Mouse (Mus musculus): ENCODE measurements around the gene AC124502.3. TPM values are rescaled to one million over a fixed set of nuclear protein-coding genes. Genes with fewer than 3 reads are reported as not detected.

Gene AC124502.3
- polyA plus RNA-seq, 1 experiment from 2014 or later = 4.0 TPM

DNA sequence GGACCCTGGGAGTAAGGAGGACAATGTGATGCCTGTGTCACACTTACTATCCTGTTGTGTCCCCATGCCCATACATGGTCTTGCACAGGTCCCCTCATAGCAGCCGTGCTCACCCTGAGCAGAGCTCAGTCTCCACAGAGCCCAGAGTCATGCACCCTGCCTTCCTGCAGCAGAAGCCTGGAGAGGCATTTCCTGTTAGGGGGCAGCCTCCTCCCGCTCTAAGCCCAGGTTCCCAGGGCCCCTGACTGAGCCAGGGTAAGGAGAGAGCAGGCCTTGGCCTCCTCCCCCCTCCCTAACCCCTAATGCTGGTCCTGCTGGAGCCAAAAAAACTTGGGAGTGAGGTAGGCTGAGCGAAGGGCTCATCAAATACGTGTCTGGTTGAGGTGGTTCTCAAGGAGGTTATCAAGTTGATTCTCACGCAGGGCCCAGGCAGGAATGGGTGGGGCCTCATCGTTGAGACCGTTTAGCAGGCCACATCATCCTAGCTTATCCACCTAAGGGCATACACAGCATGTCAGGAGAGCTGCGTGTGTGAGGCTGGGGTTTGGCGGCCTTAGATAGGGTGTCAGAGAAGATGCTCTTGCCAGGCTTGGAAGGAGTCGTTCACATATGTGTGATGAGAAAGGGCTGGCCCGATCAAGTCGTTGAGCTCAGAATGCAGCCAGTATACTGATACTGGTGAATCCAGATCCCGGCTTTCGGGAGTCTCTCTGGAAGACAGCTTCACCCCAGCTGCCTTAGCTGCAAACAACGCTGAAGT is 28.5 kb downstream of the AC124502.3 start:
- WGBS = 15% methylated on average over 15 of the region's 15 CpGs
- Histone ChIP-seq H3K9me3 (replicated peaks) (no peaks in the 10 kb centered on the region), H3K36me3 (no peaks in the 10 kb centered on the region), H3K27ac (peak overlapping the region; percentile 6; the same call in 1 of the 2 replicates), H3K4me2 (replicated peaks) (peak overlapping the region; percentile 85), H3K9ac (peak overlapping the region; percentile 47), H3K4me3 (peak overlapping the region; percentile 37), H3K27me3 (peaks cover 37% of the 10 kb centered on the region), H3K4me1 (peaks cover 56% of the 10 kb centered on the region)
- ATAC-seq (ENCODE audit: low FRiP score) = no peak

- H3K27ac ChIP-seq = peak within 1 kb of the TSS; percentile 36; the same call in 1 of the 2 replicates
- WGBS = 1% methylated on average over 55 of the region's 56 CpGs
- peak within 1 kb of the TSS; percentile 37 for H3K4me3 ChIP-seq
- peak within 1 kb of the TSS; percentile 47 for H3K9ac ChIP-seq
- peaks cover 37% of the 10 kb centered on the region for H3K27me3 ChIP-seq
- peaks cover 62% of the 10 kb centered on the region for H3K4me1 ChIP-seq
- H3K4me2 ChIP-seq (replicated peaks) = peak within 1 kb of the TSS; percentile 85
- no peaks in the 10 kb centered on the region for H3K9me3 ChIP-seq (replicated peaks)
- 0 out of 2 replicates have a peak, but pooled peaks have one; percentile 3 for ATAC-seq (ENCODE audit: low FRiP score)
- no peaks in the 10 kb centered on the region for H3K36me3 ChIP-seq
Observed at GRCm38 (mm10) chr19:5067867-5068569, 29.3 kb downstream of the AC124502.3 start, which contains the start of gene Cd248. Cd248 (plus strand) TSS chr19:5068078.

DNA sequence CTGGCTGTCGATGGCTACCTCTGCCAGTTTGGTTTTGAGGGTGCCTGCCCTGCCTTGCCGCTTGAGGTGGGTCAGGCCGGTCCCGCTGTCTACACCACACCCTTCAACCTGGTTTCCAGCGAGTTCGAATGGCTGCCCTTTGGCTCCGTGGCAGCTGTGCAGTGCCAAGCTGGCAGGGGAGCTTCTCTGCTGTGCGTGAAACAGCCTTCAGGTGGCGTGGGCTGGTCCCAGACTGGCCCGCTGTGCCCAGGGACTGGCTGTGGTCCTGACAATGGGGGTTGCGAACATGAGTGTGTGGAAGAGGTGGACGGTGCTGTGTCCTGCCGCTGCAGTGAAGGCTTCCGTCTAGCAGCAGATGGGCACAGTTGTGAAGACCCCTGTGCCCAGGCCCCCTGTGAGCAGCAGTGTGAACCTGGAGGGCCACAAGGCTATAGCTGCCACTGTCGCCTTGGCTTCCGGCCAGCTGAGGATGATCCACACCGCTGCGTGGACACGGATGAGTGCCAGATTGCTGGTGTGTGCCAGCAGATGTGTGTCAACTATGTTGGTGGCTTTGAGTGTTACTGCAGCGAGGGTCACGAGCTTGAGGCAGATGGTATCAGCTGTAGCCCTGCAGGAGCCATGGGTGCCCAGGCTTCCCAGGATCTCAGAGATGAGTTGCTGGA is 30.0 kb downstream of the AC124502.3 start:
- Histone ChIP-seq H3K9ac (peak overlapping the region; percentile 47), H3K4me2 (replicated peaks) (peak overlapping the region; percentile 85), H3K36me3 (no peaks in the 10 kb centered on the region), H3K4me3 (peak overlapping the region; percentile 37), H3K9me3 (replicated peaks) (no peaks in the 10 kb centered on the region), H3K27me3 (peaks cover 38% of the 10 kb centered on the region), H3K4me1 (peaks cover 62% of the 10 kb centered on the region), H3K27ac (no peak overlapping the region)
- 35% methylated on average over 21 of the region's 21 CpGs for WGBS
- ATAC-seq (ENCODE audit: low FRiP score) = no peak

DNA sequence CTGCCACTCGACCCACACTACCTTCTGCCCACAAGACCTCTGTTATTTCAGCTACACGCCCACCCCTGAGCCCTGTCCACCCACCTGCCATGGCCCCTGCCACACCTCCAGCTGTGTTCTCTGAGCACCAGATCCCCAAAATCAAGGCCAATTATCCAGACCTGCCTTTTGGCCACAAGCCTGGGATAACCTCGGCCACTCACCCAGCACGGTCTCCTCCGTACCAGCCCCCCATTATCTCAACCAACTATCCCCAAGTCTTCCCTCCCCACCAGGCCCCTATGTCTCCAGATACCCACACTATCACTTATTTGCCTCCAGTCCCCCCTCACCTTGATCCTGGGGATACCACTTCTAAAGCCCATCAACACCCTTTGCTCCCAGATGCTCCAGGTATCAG is 30.8 kb downstream of the AC124502.3 start:
- no peak for ATAC-seq (ENCODE audit: low FRiP score)
- Histone ChIP-seq H3K9me3 (replicated peaks) (no peaks in the 10 kb centered on the region), H3K36me3 (no peaks in the 10 kb centered on the region), H3K27me3 (peaks cover 46% of the 10 kb centered on the region), H3K4me3 (0 out of 2 replicates have a peak overlapping the region, but pooled peaks have one; percentile 37), H3K27ac (no peak overlapping the region), H3K4me1 (peaks cover 62% of the 10 kb centered on the region), H3K4me2 (replicated peaks) (peak overlapping the region; percentile 85), H3K9ac (0 out of 2 replicates have a peak overlapping the region, but pooled peaks have one; percentile 32)
- 72% methylated on average over 5 of the region's 5 CpGs for WGBS

DNA sequence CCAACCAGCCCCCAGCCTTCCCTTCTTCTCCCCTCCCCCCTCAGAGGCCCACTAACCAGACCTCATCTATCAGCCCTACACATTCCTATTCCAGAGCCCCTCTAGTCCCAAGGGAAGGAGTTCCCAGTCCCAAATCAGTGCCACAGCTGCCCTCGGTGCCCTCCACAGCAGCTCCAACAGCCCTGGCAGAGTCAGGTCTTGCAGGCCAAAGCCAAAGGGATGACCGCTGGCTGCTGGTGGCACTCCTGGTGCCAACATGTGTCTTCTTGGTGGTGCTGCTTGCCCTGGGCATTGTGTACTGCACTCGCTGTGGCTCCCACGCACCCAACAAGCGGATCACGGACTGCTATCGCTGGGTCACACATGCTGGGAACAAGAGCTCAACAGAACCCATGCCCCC is 31.3 kb downstream of the AC124502.3 start:
- no peaks in the 10 kb centered on the region for H3K36me3 ChIP-seq
- no peaks in the 10 kb centered on the region for H3K9me3 ChIP-seq (replicated peaks)
- peak overlapping the region; percentile 85 for H3K4me2 ChIP-seq (replicated peaks)
- peak overlapping the region; percentile 7; the same call in 1 of the 2 replicates for H3K4me3 ChIP-seq
- H3K9ac ChIP-seq = peak overlapping the region; percentile 32; the same call in 1 of the 2 replicates
- H3K27me3 ChIP-seq = peaks cover 49% of the 10 kb centered on the region
- 0 out of 2 replicates have a peak overlapping the region, but pooled peaks have one; percentile 17 for H3K27ac ChIP-seq
- 79% methylated on average over 7 of the region's 7 CpGs for WGBS
- no peak for ATAC-seq (ENCODE audit: low FRiP score)
- peaks cover 61% of the 10 kb centered on the region for H3K4me1 ChIP-seq

- H3K9ac ChIP-seq = peak overlapping the region; percentile 57
- H3K4me1 ChIP-seq = peaks cover 58% of the 10 kb centered on the region
- H3K27ac ChIP-seq = peak overlapping the region; percentile 87
- H3K4me2 ChIP-seq (replicated peaks) = peak overlapping the region; percentile 64
- H3K9me3 ChIP-seq (replicated peaks) = no peaks in the 10 kb centered on the region
- WGBS = 11% methylated on average over 11 of the region's 11 CpGs
- peak overlapping the region; percentile 31 for H3K4me3 ChIP-seq
- H3K27me3 ChIP-seq = peaks cover 49% of the 10 kb centered on the region
- no peaks in the 10 kb centered on the region for H3K36me3 ChIP-seq
- no peak for ATAC-seq (ENCODE audit: low FRiP score)
Observed at GRCm38 (mm10) chr19:5071077-5071476, 32.4 kb downstream of the AC124502.3 start.

DNA sequence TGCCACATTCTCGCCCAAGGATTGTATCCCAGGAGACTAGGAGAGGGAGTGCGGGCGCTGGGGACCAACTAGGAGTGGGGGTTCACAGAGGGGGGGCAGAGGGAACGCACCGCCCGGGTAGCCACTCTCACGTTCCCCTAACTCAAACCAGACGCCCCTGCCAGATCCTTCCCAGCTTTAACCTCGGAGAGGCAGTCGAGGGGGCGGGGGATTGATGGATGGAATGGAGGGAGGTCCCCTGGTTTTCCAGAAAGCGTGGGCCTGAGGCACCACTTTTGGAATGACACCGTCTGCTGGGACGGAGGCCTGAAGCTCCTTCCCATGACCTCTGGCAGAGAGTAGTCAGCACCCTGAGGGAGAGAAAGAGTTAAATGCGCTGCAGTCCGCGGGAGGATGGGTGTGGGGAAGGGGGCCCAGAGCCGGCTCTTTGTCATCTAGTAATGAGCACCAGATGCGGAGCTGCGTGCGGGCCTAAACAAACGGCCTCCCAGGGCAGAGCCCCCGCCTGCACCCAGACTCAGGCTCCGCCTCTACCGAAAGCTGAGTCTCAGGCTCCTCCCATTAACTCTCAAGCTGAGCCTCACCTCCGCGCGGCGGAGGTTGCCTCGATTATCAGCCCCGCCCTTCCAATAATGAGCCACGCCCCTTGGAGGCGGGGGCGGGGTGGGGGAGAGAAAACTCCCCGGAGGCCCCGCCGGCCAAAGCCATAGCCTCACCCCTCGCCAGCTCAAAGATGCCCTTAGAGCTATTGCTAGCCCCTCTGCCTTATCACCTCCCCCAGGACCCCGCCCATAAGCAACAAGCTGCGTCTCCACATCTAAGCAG is 33.1 kb downstream of the AC124502.3 start:
- Histone ChIP-seq H3K9me3 (replicated peaks) (no peaks in the 10 kb centered on the region), H3K27ac (peak overlapping the region; percentile 87), H3K4me1 (peaks cover 58% of the 10 kb centered on the region), H3K36me3 (no peaks in the 10 kb centered on the region), H3K4me3 (peak overlapping the region; percentile 31), H3K9ac (peak overlapping the region; percentile 57), H3K4me2 (replicated peaks) (peak overlapping the region; percentile 64), H3K27me3 (peaks cover 48% of the 10 kb centered on the region)
- ATAC-seq (ENCODE audit: low FRiP score) = peak; percentile 82
- WGBS = under 1% methylated on average over 40 of the region's 40 CpGs

- peaks cover 41% of the 10 kb centered on the region for H3K27me3 ChIP-seq
- WGBS = 3% methylated on average over 20 of the region's 20 CpGs
- H3K4me1 ChIP-seq = peaks cover 51% of the 10 kb centered on the region
- peak overlapping the region; percentile 31 for H3K4me3 ChIP-seq
- H3K9ac ChIP-seq = peak overlapping the region; percentile 57; the same call in 1 of the 2 replicates
- H3K4me2 ChIP-seq (replicated peaks) = peak overlapping the region; percentile 64
- H3K9me3 ChIP-seq (replicated peaks) = no peaks in the 10 kb centered on the region
- peak; percentile 23 for ATAC-seq (ENCODE audit: low FRiP score)
- peak overlapping the region; percentile 87 for H3K27ac ChIP-seq
- H3K36me3 ChIP-seq = no peaks in the 10 kb centered on the region
Observed at GRCm38 (mm10) chr19:5072389-5073019, 33.8 kb downstream of the AC124502.3 start.

DNA sequence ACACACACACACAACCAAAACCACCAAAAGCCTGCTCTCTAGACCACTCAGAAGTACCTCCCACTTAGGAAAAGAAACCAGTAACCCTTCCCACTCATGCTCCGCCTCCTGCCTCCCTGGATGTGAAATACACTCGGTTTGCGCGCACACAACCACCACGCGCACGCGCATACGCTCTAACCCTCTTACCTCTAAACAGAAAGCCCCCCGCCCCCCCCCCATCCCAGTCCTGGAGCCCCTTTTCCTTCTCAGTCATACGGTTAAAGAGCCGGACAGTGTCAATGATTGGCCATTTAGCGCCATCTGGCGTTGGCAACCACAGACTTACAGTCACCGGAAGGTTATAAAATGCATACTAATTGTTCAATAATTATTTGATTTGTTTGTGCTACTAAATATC is 34.3 kb downstream of the AC124502.3 start:
- H3K27ac ChIP-seq = peak overlapping the region; percentile 87; the same call in 1 of the 2 replicates
- H3K4me2 ChIP-seq (replicated peaks) = peak overlapping the region; percentile 64
- peaks cover 36% of the 10 kb centered on the region for H3K27me3 ChIP-seq
- H3K9me3 ChIP-seq (replicated peaks) = no peaks in the 10 kb centered on the region
- peak overlapping the region; percentile 10; the same call in 1 of the 2 replicates for H3K4me3 ChIP-seq
- no peaks in the 10 kb centered on the region for H3K36me3 ChIP-seq
- ATAC-seq (ENCODE audit: low FRiP score) = peak; percentile 38; the same call in 1 of the 2 replicates
- WGBS = 2% methylated on average over 15 of the region's 15 CpGs
- H3K4me1 ChIP-seq = peaks cover 46% of the 10 kb centered on the region
- H3K9ac ChIP-seq = no peak overlapping the region

DNA sequence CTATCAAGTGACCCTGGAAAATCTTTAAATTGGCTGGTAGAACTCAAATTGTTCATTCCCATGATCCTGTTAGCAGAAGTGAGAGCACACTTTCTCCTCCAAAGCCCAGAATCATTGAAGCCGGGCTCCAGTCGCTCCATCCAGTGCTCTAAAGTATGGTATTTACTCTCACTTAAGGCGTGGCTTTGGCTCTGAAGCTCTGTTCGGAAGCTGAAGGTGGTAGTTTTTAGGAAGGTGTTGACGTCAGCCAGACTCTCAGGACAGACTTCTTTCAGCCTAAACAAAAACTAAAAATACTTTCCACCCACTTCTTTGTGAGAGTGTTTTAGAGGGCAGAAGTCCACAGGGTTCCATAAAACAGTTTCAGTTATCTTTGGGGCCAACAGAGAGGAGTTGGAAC is 34.8 kb downstream of the AC124502.3 start:
- Histone ChIP-seq H3K27ac (no peak overlapping the region), H3K36me3 (no peaks in the 10 kb centered on the region), H3K4me1 (peaks cover 41% of the 10 kb centered on the region), H3K9me3 (replicated peaks) (no peaks in the 10 kb centered on the region), H3K9ac (no peak overlapping the region), H3K4me3 (no peak overlapping the region), H3K27me3 (peaks cover 32% of the 10 kb centered on the region), H3K4me2 (replicated peaks) (no peak overlapping the region)
- no peak for ATAC-seq (ENCODE audit: low FRiP score)
- WGBS = 45% methylated on average over 5 of the region's 5 CpGs

DNA sequence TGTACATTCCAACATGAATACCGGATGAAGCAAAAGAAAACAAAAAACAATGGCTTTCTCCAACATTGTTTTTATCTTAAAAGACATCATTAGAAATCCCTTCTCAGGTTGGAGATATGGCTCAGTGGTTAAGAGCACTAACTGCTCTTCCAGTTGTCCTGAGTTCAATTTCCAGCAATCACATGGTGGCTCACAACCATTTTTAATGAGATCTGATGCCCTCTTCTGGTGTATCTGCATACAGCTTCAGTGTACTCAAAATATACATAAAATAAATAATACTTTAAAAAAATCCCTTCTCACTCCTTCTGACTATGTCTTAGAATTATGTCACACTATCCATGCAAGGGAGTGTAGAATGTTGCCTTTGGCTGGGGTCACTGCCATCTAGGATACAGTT is 40.6 kb downstream of the AC124502.3 start:
- no peak overlapping the region for H3K9ac ChIP-seq
- no peaks in the 10 kb centered on the region for H3K9me3 ChIP-seq (replicated peaks)
- no peak overlapping the region for H3K4me3 ChIP-seq
- 89% methylated on average over 1 of the region's 1 CpGs for WGBS
- peaks cover 57% of the 10 kb centered on the region for H3K27me3 ChIP-seq
- no peak for ATAC-seq (ENCODE audit: low FRiP score)
- no peak overlapping the region for H3K4me2 ChIP-seq (replicated peaks)
- H3K4me1 ChIP-seq = no peaks in the 10 kb centered on the region
- H3K27ac ChIP-seq = no peak overlapping the region
- no peaks in the 10 kb centered on the region for H3K36me3 ChIP-seq
